In genomic region chr8:83290176-83290575, GRCm38 (mm10) we compare ENCODE assay signal across 9 mouse cellular contexts. TPM values are rescaled to one million over a fixed set of nuclear protein-coding genes. Genes with fewer than 3 reads are reported as not detected.
A peak's percentile ranks its signal among the peaks of the same experiment; 100 is the strongest.
DNase-seq lines count a peak whose midpoint lies in the region; ATAC-seq and TF ChIP-seq lines count a peak whose summit lies in the region.
"Had no signal": no experiment of that assay in that cellular context is flagged by ENCODE, and none has a peak within 500 bp of the region (broad histone marks: within the 10 kb centered on the region; RNA-seq: fewer than 3 reads in every experiment).

Gene Ucp1, plus strand, starts transcription at chr8:83290352.

- H3K4me2 ChIP-seq in heart, embryonic 13.5 days: peak within 1 kb of the TSS; percentile 76
- peak within 1 kb of the TSS; percentile 71 for H3K4me2 ChIP-seq in embryonic facial prominence, embryonic 13.5 days
- H3K4me2 ChIP-seq in kidney, postnatal 0 days (ENCODE audit: low read length): peak within 1 kb of the TSS; percentile 58
- peak within 1 kb of the TSS; percentile 55 for H3K4me2 ChIP-seq in neural tube, embryonic 15.5 days

- no peak for DNase-seq in heart, postnatal 36 days
- peak; percentile 33 for DNase-seq in R1 (ENCODE audit: low read depth, low spot score)
- peak; percentile 5 for DNase-seq in kidney, postnatal 0 days (ENCODE audit: low spot score)
- no peak for DNase-seq in frontal cortex, postnatal 14 days (ENCODE audit: low spot score in 2 of 2)
- DNase-seq in left cerebral cortex, adult 9 months (ENCODE audit: low spot score in 2 of 2): no peak

- peaks cover 45% of the 10 kb centered on the region for H3K27me3 ChIP-seq in heart, embryonic 13.5 days (replicated peaks)
- H3K27me3 ChIP-seq in embryonic facial prominence, embryonic 13.5 days: peaks cover 24% of the 10 kb centered on the region
- peaks cover 5% of the 10 kb centered on the region; the same call in 1 of the 2 replicates for H3K27me3 ChIP-seq in kidney, postnatal 0 days (ENCODE audit: insufficient read depth, low read length)
- peaks cover 22% of the 10 kb centered on the region for H3K27me3 ChIP-seq in neural tube, embryonic 15.5 days (replicated peaks)

- H3K4me3 ChIP-seq in heart, embryonic 13.5 days: peak within 1 kb of the TSS; percentile 48
- peak within 1 kb of the TSS; percentile 36 for H3K4me3 ChIP-seq in embryonic facial prominence, embryonic 13.5 days
- peak within 1 kb of the TSS; percentile 17; the same call in 1 of the 2 replicates for H3K4me3 ChIP-seq in kidney, postnatal 0 days (replicated peaks; ENCODE audit: low read depth, low read length)
- H3K4me3 ChIP-seq in neural tube, embryonic 15.5 days (replicated peaks): peak within 1 kb of the TSS; percentile 19

- H3K9ac ChIP-seq in heart, embryonic 13.5 days: peak within 1 kb of the TSS; percentile 58
- H3K9ac ChIP-seq in embryonic facial prominence, embryonic 13.5 days: peak within 1 kb of the TSS; percentile 58
- no peak within 1 kb of the TSS for H3K9ac ChIP-seq in kidney, postnatal 0 days (ENCODE audit: low read depth, low read length)
- H3K9ac ChIP-seq in neural tube, embryonic 15.5 days (replicated peaks): no peak within 1 kb of the TSS; the same call in 1 of the 2 replicates

- H3K4me1 ChIP-seq in heart, embryonic 13.5 days: peaks cover 8% of the 10 kb centered on the region; the same call in 1 of the 2 replicates
- H3K4me1 ChIP-seq in embryonic facial prominence, embryonic 13.5 days: peaks cover 4% of the 10 kb centered on the region
- H3K4me1 ChIP-seq in kidney, postnatal 0 days (replicated peaks; ENCODE audit: insufficient read depth, low read length): no peaks in the 10 kb centered on the region
- H3K4me1 ChIP-seq in neural tube, embryonic 15.5 days: peaks cover 8% of the 10 kb centered on the region

- no peaks in the 10 kb centered on the region for H3K36me3 ChIP-seq in heart, embryonic 13.5 days
- H3K36me3 ChIP-seq in embryonic facial prominence, embryonic 13.5 days: no peaks in the 10 kb centered on the region
- no peaks in the 10 kb centered on the region for H3K36me3 ChIP-seq in kidney, postnatal 0 days (ENCODE audit: insufficient read depth, low read length)
- no peaks in the 10 kb centered on the region for H3K36me3 ChIP-seq in neural tube, embryonic 15.5 days

- no peak for ATAC-seq in heart, embryonic 13.5 days (ENCODE audit: extremely low read depth, insufficient number of reproducible peaks, low FRiP score, low TSS enrichment)
- no peak for ATAC-seq in embryonic facial prominence, embryonic 13.5 days (ENCODE audit: insufficient number of reproducible peaks, insufficient read depth, low FRiP score, low TSS enrichment, low read depth)
- no peak for ATAC-seq in kidney, postnatal 0 days (replicated peaks; ENCODE audit: low FRiP score, low read depth)
- peak; percentile 31; the same call in 1 of the 2 replicates for ATAC-seq in neural tube, embryonic 15.5 days (ENCODE audit: low FRiP score)

- TF ChIP-seq CTCF in kidney, postnatal 0 days (IDR thresholded peaks at IDR 0.05; ENCODE audit: low read depth): peak; percentile 35; the same call in 1 of the 2 replicates

- H3K27ac ChIP-seq in heart, embryonic 13.5 days (replicated peaks): no peak within 1 kb of the TSS
- no peak within 1 kb of the TSS for H3K27ac ChIP-seq in embryonic facial prominence, embryonic 13.5 days
- no peak within 1 kb of the TSS for H3K27ac ChIP-seq in kidney, postnatal 0 days
- H3K27ac ChIP-seq in neural tube, embryonic 15.5 days (replicated peaks): no peak within 1 kb of the TSS

- no peaks in the 10 kb centered on the region for H3K9me3 ChIP-seq in heart, embryonic 13.5 days
- H3K9me3 ChIP-seq in embryonic facial prominence, embryonic 13.5 days: no peaks in the 10 kb centered on the region
- H3K9me3 ChIP-seq in kidney, postnatal 0 days (replicated peaks; ENCODE audit: low read length): no peaks in the 10 kb centered on the region
- no peaks in the 10 kb centered on the region for H3K9me3 ChIP-seq in neural tube, embryonic 15.5 days (replicated peaks)

- 3% methylated on average over 20 of the region's 20 CpGs for WGBS in heart, embryonic 13.5 days
- WGBS in embryonic facial prominence, embryonic 13.5 days: 4% methylated on average over 20 of the region's 20 CpGs
- 4% methylated on average over 20 of the region's 20 CpGs for WGBS in kidney, postnatal 0 days
- WGBS in neural tube, embryonic 15.5 days: 4% methylated on average over 20 of the region's 20 CpGs

- intact Hi-C loops in heart, postnatal 36 days (cut with DNase I): no loop called here

RNA-seq across cellular contexts. Expression of gene Ucp1, which starts in this region (rescaled TPM):
- not detected in 2 replicates for polyA plus RNA-seq in heart, embryonic 13.5 days (2015; fragmentation: Nextera tagmentation; extraction: Ambion mirVana)
- 10 to 100 TPM in 1 of 2 experiments, 1 to 10 TPM in 1; 2.4 to 22.1 TPM for total RNA-seq in heart, postnatal 36 days (2021)
- not detected in 2 replicates for polyA plus RNA-seq in embryonic facial prominence, embryonic 13.5 days (2015; fragmentation: Nextera tagmentation; extraction: Ambion mirVana)
- 0.07 TPM in 1 of 2 replicates, not detected in the other for polyA plus RNA-seq in kidney, postnatal 0 days (2015; fragmentation: Nextera tagmentation; extraction: Ambion mirVana)
- 0.12 TPM in 1 of 2 replicates, not detected in the other for polyA plus RNA-seq in neural tube, embryonic 15.5 days (2015; fragmentation: Nextera tagmentation; extraction: Ambion mirVana)
- total RNA-seq: MEL had no signal

Comparison
In these comparisons a context has a peak if more than half of its experiments do, and no peak if none do; other contexts are left out.
1. Peak in DNase-seq, H3K4me3 ChIP-seq and H3K4me2 ChIP-seq in kidney, postnatal 0 days; RNA of the gene not detected or under 1 TPM.
2. Peak in ATAC-seq, H3K4me3 ChIP-seq and H3K4me2 ChIP-seq in neural tube, embryonic 15.5 days; RNA of the gene not detected or under 1 TPM.
3. H3K9ac ChIP-seq: peak in heart, embryonic 13.5 days (single experiment) and embryonic facial prominence, embryonic 13.5 days (single experiment); none in kidney, postnatal 0 days (single experiment) and neural tube, embryonic 15.5 days (single experiment).
4. Peak in every context shown above with its lines, with median percentiles within 50 percentile points of each other: H3K4me2 ChIP-seq and H3K4me3 ChIP-seq.